Mouse (Mus musculus) CH12.LX (cell line): ENCODE results near the gene Ddx39. TPM values are rescaled to one million over a fixed set of nuclear protein-coding genes. Genes with fewer than 3 reads are reported as not detected.

Source experiments
- DNase-seq: peaks from one replicate; pipeline ENCODE4 v3.0.0-alpha.2; 2013; ENCODE audit errors: extremely low read depth
- H3K27ac ChIP-seq: 2 replicates; pipeline ENCODE4 v1.5.1; 2012; ENCODE audit warnings: low read depth, mild to moderate bottlenecking, control low read depth, moderate library complexity; ENCODE audit not compliant: insufficient read depth
- H3K27me3 ChIP-seq: replicated peaks from 2 replicates; pipeline ENCODE3; 2012; ENCODE audit warnings: inconsistent platforms
- H3K36me3 ChIP-seq, 2 experiments: replicated peaks in 1 of 2; 2 replicates each; pipeline versions ENCODE3 to v1.6.1; 2012; ENCODE audit warnings: inconsistent platforms in 1 of 2, low read length in 1 of 2, mild to moderate bottlenecking in 1 of 2, mixed read lengths in 1 of 2, moderate library complexity in 1 of 2; ENCODE audit not compliant: control insufficient read depth in 1 of 2, insufficient read depth in 1 of 2
- H3K4me1 ChIP-seq, 2 experiments: 2 replicates each; pipeline ENCODE4 v1.6.1; 2012; ENCODE audit warnings: inconsistent platforms in 1 of 2, moderate library complexity in 1 of 2; ENCODE audit not compliant: insufficient read depth in 2 of 2, control insufficient read depth in 1 of 2
- H3K4me2 ChIP-seq: 2 replicates; pipeline ENCODE4 v1.6.1; 2012; ENCODE audit warnings: low read depth, mild to moderate bottlenecking, control low read depth; ENCODE audit not compliant: poor library complexity, insufficient read depth, severe bottlenecking
- H3K4me3 ChIP-seq, 3 experiments: fragments of 150-350 bp in 1 of 3; sonication (generic) in 1 of 3; replicated peaks in 1 of 3; 2 replicates each; pipeline versions ENCODE3 to v1.5.1; 2011 to 2012; ENCODE audit warnings: low read depth in 2 of 3, low read length in 2 of 3, mild to moderate bottlenecking in 2 of 3, moderate library complexity in 2 of 3, control low read depth in 1 of 3, improper control_type of control experiment in 1 of 3, inconsistent platforms in 1 of 3, mixed read lengths in 1 of 3; ENCODE audit not compliant: poor library complexity in 1 of 3
- H3K79me2 ChIP-seq: replicated peaks from 2 replicates; pipeline ENCODE4 v1.6.1; 2012; ENCODE audit warnings: mild to moderate bottlenecking, moderate library complexity; ENCODE audit not compliant: control insufficient read depth, poor library complexity, insufficient read depth, severe bottlenecking; ENCODE audit errors: extremely low read depth
- H3K9ac ChIP-seq: 2 replicates; pipeline ENCODE4 v1.6.1; 2012; ENCODE audit warnings: low read depth, mild to moderate bottlenecking, control low read depth, moderate library complexity; ENCODE audit not compliant: insufficient read depth
- H3K9me3 ChIP-seq: replicated peaks from 2 replicates; pipeline ENCODE3; 2012; ENCODE audit warnings: low read length, inconsistent platforms, mixed read lengths
- CHD1 ChIP-seq: IDR thresholded peaks from 2 replicates; pipeline ENCODE4 v1.6.1; 2012; ENCODE audit warnings: low read depth, low read length, improper control_type of control experiment, inconsistent platforms
- E2F4 ChIP-seq: IDR thresholded peaks from 2 replicates; pipeline ENCODE4 v1.6.1; 2011; ENCODE audit warnings: low read depth, low read length, improper control_type of control experiment; ENCODE audit not compliant: insufficient replicate concordance
- EP300 ChIP-seq: IDR thresholded peaks from 2 replicates; pipeline ENCODE4 v1.6.1; 2011; ENCODE audit warnings: low read length, improper control_type of control experiment
- ETS1 ChIP-seq: conservative IDR thresholded peaks from 2 replicates; pipeline ENCODE4 v1.6.1; 2012; ENCODE audit warnings: low read depth, mild to moderate bottlenecking, inconsistent platforms, low read length, improper control_type of control experiment, moderate library complexity
- HCFC1 ChIP-seq: IDR thresholded peaks from 2 replicates; pipeline ENCODE4 v1.6.1; 2012; ENCODE audit warnings: low read depth, mild to moderate bottlenecking, inconsistent platforms, low read length, improper control_type of control experiment
- JUND ChIP-seq: conservative IDR thresholded peaks from 2 replicates; pipeline ENCODE4 v1.6.1; 2011; ENCODE audit warnings: low read depth, low read length, improper control_type of control experiment
- MAX ChIP-seq: IDR thresholded peaks from 2 replicates; pipeline ENCODE4 v1.6.1; 2011; ENCODE audit warnings: low read length, improper control_type of control experiment
- MEF2A ChIP-seq: IDR thresholded peaks from 2 replicates; pipeline ENCODE4 v1.6.1; 2014; ENCODE audit warnings: low read depth, mild to moderate bottlenecking, inconsistent platforms, low read length, improper control_type of control experiment, borderline replicate concordance
- MXI1 ChIP-seq: IDR thresholded peaks from 2 replicates; pipeline ENCODE4 v1.6.1; 2011; ENCODE audit warnings: mild to moderate bottlenecking, low read depth, low read length, improper control_type of control experiment
- NELFE ChIP-seq: IDR thresholded peaks from 2 replicates; pipeline ENCODE4 v1.6.1; 2011; ENCODE audit warnings: low read depth, low read length, improper control_type of control experiment
- PAX5 ChIP-seq: IDR thresholded peaks from 2 replicates; pipeline ENCODE4 v1.6.1; 2012; ENCODE audit warnings: low read length, inconsistent platforms, mixed read lengths
- POLR2A ChIP-seq: IDR thresholded peaks from 2 replicates; pipeline ENCODE4 v1.6.1; 2011; ENCODE audit warnings: low read depth, mild to moderate bottlenecking, improper control_type of control experiment, low read length
- POLR2AphosphoS2 ChIP-seq: IDR thresholded peaks from 2 replicates; pipeline ENCODE4 v1.6.1; 2011; ENCODE audit warnings: low read depth, low read length, improper control_type of control experiment
- RCOR1 ChIP-seq: conservative IDR thresholded peaks from 2 replicates; pipeline ENCODE4 v1.6.1; 2012; ENCODE audit warnings: low read depth, mild to moderate bottlenecking, inconsistent platforms, low read length, improper control_type of control experiment
- SIN3A ChIP-seq: IDR thresholded peaks from 2 replicates; pipeline ENCODE4 v1.6.1; 2012; ENCODE audit warnings: low read length, improper control_type of control experiment, inconsistent platforms
- TBP ChIP-seq: conservative IDR thresholded peaks from 2 replicates; pipeline ENCODE4 v1.6.1; 2011; ENCODE audit warnings: low read depth, low read length, improper control_type of control experiment
- TCF12 ChIP-seq: IDR thresholded peaks from 2 replicates; pipeline ENCODE4 v1.6.1; 2014; ENCODE audit warnings: low read depth, mild to moderate bottlenecking, inconsistent platforms, low read length, improper control_type of control experiment
- UBTF ChIP-seq: IDR thresholded peaks from 2 replicates; pipeline ENCODE4 v1.6.1; 2012; ENCODE audit warnings: low read depth, mild to moderate bottlenecking, inconsistent platforms, low read length, improper control_type of control experiment, moderate library complexity
- USF1 ChIP-seq: IDR thresholded peaks from 2 replicates; pipeline ENCODE4 v1.6.1; 2014; ENCODE audit warnings: low read depth, mild to moderate bottlenecking, inconsistent platforms, low read length, improper control_type of control experiment
- ZKSCAN1 ChIP-seq: IDR thresholded peaks from 2 replicates; pipeline ENCODE4 v1.6.1; 2012; ENCODE audit warnings: low read depth, inconsistent platforms, low read length, improper control_type of control experiment, borderline replicate concordance
- dilution Hi-C: fragments of 300-500 bp; cut with MboI; formaldehyde crosslinking; loops from 2 replicates; pipeline ENCODE4 v1.14.3; 2020; ENCODE audit warnings: low sequenced_read_pairs; ENCODE audit not compliant: extremely low pct_unique_long_range_greater_than_20kb, extremely low pct_ligation_motif_present
- in situ Hi-C: fragments of 300-500 bp; cut with MboI; formaldehyde crosslinking; loops from 3 replicates; pipeline ENCODE4 v1.14.3; 2019; ENCODE audit warnings: low sequenced_read_pairs, low pct_ligation_motif_present, low pct_unique_long_range_greater_than_20kb, mixed read lengths
- polyA plus RNA-seq: library from polyadenylated mRNA; unstranded; fragments of >175 nt; gene quantifications from 2 replicates; pipeline ENCODE4 v1.2.1, GENCODE M21; 2012; ENCODE audit warnings: low read depth; ENCODE audit not compliant: insufficient read length
- total RNA-seq, 2 experiments: library from RNA; depleted of rRNA; stranded (reverse); fragments of 300-350 nt in 1 of 2; fragments of >200 nt in 1 of 2; gene quantifications; 2 replicates each; pipeline ENCODE4 v1.2.3; 2012 to 2014

Gene Ddx39
- total and polyA plus RNA-seq, 3 experiments, result 194 to 339 (median 231) TPM

DNA sequence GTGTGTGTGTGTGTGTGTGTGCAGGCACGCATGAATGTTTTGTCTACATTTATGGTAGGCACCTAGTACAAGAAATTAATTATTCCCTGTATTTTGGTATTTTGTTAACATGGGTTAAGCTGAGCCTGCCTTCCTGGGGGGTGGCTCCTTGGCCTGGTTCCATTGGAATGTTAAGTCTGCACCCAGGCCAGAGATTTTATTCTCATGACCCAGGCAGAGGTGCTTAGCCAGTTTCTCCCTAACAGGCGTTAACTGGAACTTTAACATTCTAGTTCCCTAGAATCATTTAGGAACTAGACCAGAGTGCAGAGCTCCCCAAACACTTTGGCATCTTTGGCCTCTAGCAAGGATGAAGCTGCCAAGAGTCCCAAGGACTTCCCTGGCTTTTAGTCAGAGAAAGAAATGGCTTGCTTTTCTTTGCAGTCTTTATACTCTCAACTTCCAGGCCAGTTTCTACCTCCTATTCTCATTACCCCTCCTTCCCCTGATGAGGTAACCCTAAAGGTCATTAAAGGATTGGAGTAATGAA lies 44.3 kb downstream of the Ddx39 start:
- Histone ChIP-seq H3K4me2 (no peak overlapping the region), H3K27me3 (no peaks in the 10 kb centered on the region), H3K4me1 (no peaks in the 10 kb centered on the region), H3K79me2 (no peaks in the 10 kb centered on the region), H3K4me3 (no peak overlapping the region), H3K36me3 (no peaks in the 10 kb centered on the region), H3K27ac (no peak overlapping the region), H3K9ac (no peak overlapping the region), H3K9me3 (no peaks in the 10 kb centered on the region)
- dilution Hi-C loops (no loop called here), in situ Hi-C loops (no loop called here)
- TF ChIP-seq JUND (no peak), USF1 (no peak), POLR2AphosphoS2 (no peak), CHD1 (no peak), EP300 (no peak), ETS1 (no peak), MEF2A (no peak), MAX (no peak)
- DNase-seq, result no peak

DNA sequence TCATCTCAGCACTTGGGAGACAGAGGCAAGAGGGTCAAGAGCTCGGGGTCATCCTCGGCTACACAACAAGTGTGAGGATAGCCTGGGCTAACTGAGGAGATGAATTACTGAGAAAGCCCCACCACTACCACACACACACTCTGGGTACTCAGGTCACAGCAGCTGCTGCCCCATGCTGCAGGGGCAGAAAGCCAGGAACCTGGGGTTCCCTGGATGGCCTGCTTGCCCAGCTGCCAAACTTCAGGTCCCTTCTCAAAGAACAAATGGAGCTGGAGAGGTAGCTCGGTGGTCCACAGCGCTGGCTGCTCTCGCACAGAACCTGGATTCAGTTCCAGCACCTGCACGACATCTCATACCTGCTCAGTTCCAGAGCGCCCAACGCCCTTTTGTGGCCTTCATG lies 49.1 kb downstream of the Ddx39 start:
- no peaks in the 10 kb centered on the region for H3K36me3 ChIP-seq
- no peak overlapping the region for H3K4me2 ChIP-seq
- in situ Hi-C loops (no loop called here), dilution Hi-C loops (no loop called here)
- no peaks in the 10 kb centered on the region for H3K27me3 ChIP-seq
- no peak overlapping the region for H3K9ac ChIP-seq
- H3K79me2 ChIP-seq, result no peaks in the 10 kb centered on the region
- TF ChIP-seq MEF2A (no peak), ZKSCAN1 (no peak), HCFC1 (no peak), MXI1 (no peak)
- peaks cover 0 to 5% of the 10 kb centered on the region in 2 experiments; a peak in 3 of 4 replicates for H3K4me1 ChIP-seq
- no peak overlapping the region for H3K4me3 ChIP-seq
- H3K27ac ChIP-seq, result no peak overlapping the region
- no peak for DNase-seq
- H3K9me3 ChIP-seq, result peaks cover 4% of the 10 kb centered on the region

DNA sequence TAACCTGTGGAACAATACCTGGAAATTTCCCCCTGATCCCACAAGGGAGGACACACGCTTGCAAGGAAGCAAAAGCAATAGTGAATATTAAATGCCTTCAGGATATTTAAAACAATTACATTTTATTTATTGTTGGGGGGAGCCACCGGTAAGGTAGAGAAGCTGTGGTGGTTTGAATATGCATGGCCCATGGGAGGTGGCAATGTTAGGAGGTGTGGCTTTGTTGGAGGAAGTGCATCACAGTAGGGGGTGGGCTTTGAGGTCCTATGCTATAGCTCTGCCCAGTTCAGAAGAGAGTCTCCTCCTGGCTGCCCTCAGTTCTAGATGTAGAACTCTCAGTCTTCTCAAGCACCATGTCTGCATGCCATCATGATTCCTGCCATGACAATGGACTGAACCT lies 49.7 kb downstream of the Ddx39 start:
- H3K36me3 ChIP-seq, result no peaks in the 10 kb centered on the region
- peaks cover 4% of the 10 kb centered on the region for H3K9me3 ChIP-seq
- H3K27me3 ChIP-seq, result no peaks in the 10 kb centered on the region
- in situ Hi-C loops (no loop called here), dilution Hi-C loops (no loop called here)
- DNase-seq, result no peak
- peaks cover 0 to 5% of the 10 kb centered on the region in 2 experiments; a peak in 3 of 4 replicates for H3K4me1 ChIP-seq
- H3K79me2 ChIP-seq, result no peaks in the 10 kb centered on the region
- no peak overlapping the region for H3K4me2 ChIP-seq
- TF ChIP-seq SIN3A, result no peak
- TF ChIP-seq POLR2AphosphoS2, result no peak
- TF ChIP-seq NELFE, result no peak
- TF ChIP-seq TBP, result no peak
- no peak for TF ChIP-seq RCOR1
- no peak for TF ChIP-seq MXI1
- TF ChIP-seq JUND, result no peak
- no peak for TF ChIP-seq PAX5
- no peak for TF ChIP-seq POLR2A
- no peak for TF ChIP-seq E2F4
- TF ChIP-seq UBTF, result no peak
- TF ChIP-seq TCF12, result no peak
- H3K4me3 ChIP-seq, result no peak overlapping the region
- H3K27ac ChIP-seq, result no peak overlapping the region
- no peak overlapping the region for H3K9ac ChIP-seq
